ENCODE assay signal across 13 mouse cellular contexts in the genomic region with DNA sequence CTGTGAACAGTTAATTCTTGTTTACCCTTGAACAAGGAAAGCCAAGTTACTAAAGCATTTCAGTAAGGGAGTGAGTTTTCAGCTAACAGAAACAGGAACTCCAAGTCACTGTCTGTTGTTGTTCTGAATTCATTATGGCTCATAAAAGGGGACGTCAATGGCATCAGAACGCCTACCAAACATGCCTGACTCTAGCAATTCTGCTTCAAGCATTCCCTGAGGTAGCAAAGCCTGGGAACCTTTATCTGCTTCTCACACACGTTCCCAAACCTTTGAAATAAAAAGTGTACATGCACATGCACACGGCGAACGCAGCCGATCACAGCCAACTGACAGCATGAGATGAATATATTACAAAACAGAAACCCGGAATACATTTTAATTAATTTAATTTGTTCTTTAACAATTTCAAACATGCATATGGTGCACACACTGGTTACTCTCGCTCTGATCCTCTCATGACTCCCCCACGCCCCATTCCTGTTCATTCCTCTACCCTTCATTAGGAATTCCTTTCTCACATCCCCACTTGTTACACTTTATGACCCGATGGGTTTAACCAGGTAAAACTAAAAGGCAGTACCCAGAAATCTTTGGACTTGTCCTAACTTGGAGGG.
"Had no signal": no experiment of that assay in that cellular context is flagged by ENCODE, and none has a peak within 500 bp of the region (broad histone marks: within the 10 kb centered on the region; RNA-seq: fewer than 3 reads in every experiment).

No protein-coding gene starts in this region.

- ATAC-seq: liver, embryonic 12.5 days had no signal

- H3K27ac ChIP-seq: kidney, postnatal 0 days; limb, embryonic 15.5 days; liver, embryonic 12.5 days; midbrain, embryonic 12.5 days; stomach, postnatal 0 days had no signal

- H3K4me3 ChIP-seq: limb, embryonic 15.5 days; liver, embryonic 12.5 days; midbrain, embryonic 12.5 days had no signal

- H3K4me2 ChIP-seq: limb, embryonic 15.5 days; liver, embryonic 12.5 days; lung, embryonic 14.5 days; midbrain, embryonic 12.5 days had no signal

- H3K36me3 ChIP-seq: limb, embryonic 15.5 days; liver, embryonic 12.5 days; midbrain, embryonic 12.5 days had no signal

- H3K9ac ChIP-seq: limb, embryonic 15.5 days; liver, embryonic 12.5 days; lung, embryonic 14.5 days; midbrain, embryonic 12.5 days had no signal

- DNase-seq: kidney, adult 11 months; kidney, adult 9 months; kidney, postnatal 36 days; lung, embryonic 14.5 days; lung, postnatal 10 days; lung, postnatal 4 days; right cerebral cortex, adult 18-20 months; thymus, postnatal 4 days had no signal

- H3K4me1 ChIP-seq: limb, embryonic 15.5 days; liver, embryonic 12.5 days had no signal

- H3K9me3 ChIP-seq: limb, embryonic 15.5 days; liver, embryonic 12.5 days; midbrain, embryonic 12.5 days had no signal

- H3K27me3 ChIP-seq: limb, embryonic 15.5 days; liver, embryonic 12.5 days; midbrain, embryonic 12.5 days had no signal
